In the genomic region with DNA sequence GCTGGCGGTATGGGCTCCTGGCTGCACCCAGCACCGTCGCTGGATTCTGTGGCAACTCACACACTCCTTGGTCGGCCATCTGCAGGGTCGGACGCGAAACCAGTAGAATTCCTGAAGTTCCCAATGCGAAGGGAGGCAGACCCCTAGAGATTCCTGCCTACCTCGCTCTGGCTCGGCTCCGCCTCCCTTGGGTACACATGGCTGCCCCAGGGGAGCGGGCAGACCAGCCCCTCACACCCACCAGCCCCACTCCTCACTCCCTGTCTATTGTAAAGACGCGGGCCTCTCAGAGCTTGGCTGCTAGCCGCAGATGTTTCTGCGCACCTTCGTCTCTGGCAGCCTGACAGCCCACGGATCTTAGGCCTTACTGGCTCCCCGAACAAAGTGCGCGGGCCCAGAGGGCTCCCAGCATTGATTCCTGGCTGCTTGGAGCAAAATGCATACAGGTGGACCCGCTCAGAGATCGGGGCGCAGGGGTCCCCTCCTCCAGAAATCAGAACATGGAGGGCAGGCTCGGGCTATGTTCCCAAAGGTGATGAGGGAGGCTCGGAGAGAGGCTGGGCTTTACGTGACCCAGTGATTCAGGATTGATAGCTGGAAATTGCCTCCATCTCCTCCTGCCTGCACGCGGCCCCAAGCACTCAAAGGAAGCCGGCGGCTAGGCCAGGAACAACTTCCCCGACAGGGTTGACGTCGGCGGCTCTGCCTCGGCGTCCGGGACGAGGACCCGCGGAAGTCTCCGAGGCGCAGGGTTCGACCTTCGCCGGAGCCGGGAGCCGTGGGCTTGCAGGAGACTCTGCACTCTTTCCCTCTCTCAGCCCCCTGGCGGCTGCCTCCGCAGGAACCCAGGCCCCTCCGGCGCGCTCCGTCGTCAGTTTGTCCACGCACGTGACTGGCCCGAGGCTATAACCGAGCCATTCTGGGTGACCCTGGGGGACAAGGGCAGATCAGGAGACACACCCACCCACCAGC, we compare ENCODE assay signal across 9 mouse cellular contexts. TPM values are rescaled to one million over a fixed set of nuclear protein-coding genes. Genes with fewer than 3 reads are reported as not detected.
DNase-seq lines count a peak whose midpoint lies in the region; ATAC-seq lines count a peak whose summit lies in the region.
"Had no signal": no experiment of that assay in that cellular context is flagged by ENCODE, and none has a peak within 500 bp of the region (broad histone marks: within the 10 kb centered on the region; RNA-seq: fewer than 3 reads in every experiment).

No protein-coding gene starts in this region.

- intact Hi-C loops in heart, postnatal 10 days (cut with DNase I): no loop called here

- peak; percentile 43 for ATAC-seq in megakaryocyte progenitor cell, adult 5-6 weeks (replicated peaks; ENCODE audit: poor library complexity)

- peak; percentile 56 for DNase-seq in adrenal gland, postnatal 14 days
- DNase-seq in adrenal gland, adult 8-10 months: no peak
- peak; percentile 42 for DNase-seq in Muller cell, postnatal 12 days (ENCODE audit: inconsistent ontology term)
- DNase-seq in heart, postnatal 10 days: peak; percentile 29 to 46
- peak; percentile 44 for DNase-seq in thymus, postnatal 0 days (ENCODE audit: low spot score)
- no peak for DNase-seq in ovary, postnatal 10 days (ENCODE audit: low spot score)
- no peak for DNase-seq in kidney, postnatal 25 days

RNA-seq across cellular contexts. Expression of gene Tbx1, which starts 0.9 kb away (rescaled TPM):
- 2.5 TPM in 1 of 2 replicates, not detected in the other for total RNA-seq in adrenal gland, postnatal 14 days (2021)
- not detected for total RNA-seq in adrenal gland, adult 8-10 months (2022)
- total RNA-seq in heart, postnatal 10 days (2021): 1 to 10 TPM in 1 of 2 experiments, under 1 TPM in 1; 0.57 to 1.1 TPM
- total RNA-seq in megakaryocyte progenitor cell, adult 5-6 weeks (2015): not detected in 2 replicates
- not detected in 2 replicates for total RNA-seq in megakaryocyte progenitor cell, adult 5-6 weeks (2017)
- polyA plus RNA-seq in thymus, postnatal 0 days (2015; fragmentation: Nextera tagmentation; extraction: Ambion mirVana): 0.24 and 0.25 TPM in 2 replicates
- polyA plus RNA-seq: erythroblast, embryonic 14.5 days had no signal

RNA-seq across cellular contexts. Expression of gene Gp1bb, which starts 30.9 kb away (rescaled TPM):
- total RNA-seq in adrenal gland, postnatal 14 days (2021): 0.41 TPM in 2 replicates
- total RNA-seq in adrenal gland, adult 8-10 months (2022): not detected
- 1 to 10 TPM in 1 of 2 experiments, under 1 TPM in 1; 0.77 to 1.2 TPM for total RNA-seq in heart, postnatal 10 days (2021)
- total RNA-seq in megakaryocyte progenitor cell, adult 5-6 weeks (2015): 0.76 TPM in 1 of 2 replicates, not detected in the other
- total RNA-seq in megakaryocyte progenitor cell, adult 5-6 weeks (2017): 0.25 TPM in 1 of 2 replicates, not detected in the other
- polyA plus RNA-seq in thymus, postnatal 0 days (2015; fragmentation: Nextera tagmentation; extraction: Ambion mirVana): 0.71 and 0.78 TPM in 2 replicates

RNA-seq across cellular contexts. Expression of gene Gm49601, which starts 34.9 kb away (rescaled TPM):
- total RNA-seq in adrenal gland, postnatal 14 days (2021): 3.4 and 4.5 TPM in 2 replicates
- 1 to 10 TPM; 3.6 to 8.5 (median 5.6) TPM for total RNA-seq in adrenal gland, adult 8-10 months (2022)
- 1 to 10 TPM; 2.2 to 4.1 TPM for total RNA-seq in heart, postnatal 10 days (2021)
- 0.79 and 1.4 TPM in 2 replicates for total RNA-seq in megakaryocyte progenitor cell, adult 5-6 weeks (2015)
- total RNA-seq in megakaryocyte progenitor cell, adult 5-6 weeks (2017): 1.4 and 3.5 TPM in 2 replicates
- not detected in 2 replicates for polyA plus RNA-seq in thymus, postnatal 0 days (2015; fragmentation: Nextera tagmentation; extraction: Ambion mirVana)

RNA-seq across cellular contexts. Expression of gene Sept5, which starts 38.4 kb away (rescaled TPM):
- 12.1 and 15.2 TPM in 2 replicates for total RNA-seq in adrenal gland, postnatal 14 days (2021)
- 10 to 100 TPM in 3 of 4 experiments, 1 to 10 TPM in 1; 8.5 to 18.5 (median 12.0) TPM for total RNA-seq in adrenal gland, adult 8-10 months (2022)
- total RNA-seq in heart, postnatal 10 days (2021): 10 to 100 TPM; 11.3 to 11.6 TPM
- 7.0 and 9.1 TPM in 2 replicates for total RNA-seq in megakaryocyte progenitor cell, adult 5-6 weeks (2015)
- total RNA-seq in megakaryocyte progenitor cell, adult 5-6 weeks (2017): 2.6 and 8.7 TPM in 2 replicates
- polyA plus RNA-seq in thymus, postnatal 0 days (2015; fragmentation: Nextera tagmentation; extraction: Ambion mirVana): 1.7 TPM in 2 replicates
- polyA plus RNA-seq: erythroblast, embryonic 14.5 days had no signal

Comparison
In these comparisons a context has a peak if more than half of its experiments do, and no peak if none do; other contexts are left out.
1. DNase-seq: peak in adrenal gland, postnatal 14 days (single experiment), Muller cell, postnatal 12 days (single experiment), heart, postnatal 10 days (2 of 2) and thymus, postnatal 0 days (single experiment); none in adrenal gland, adult 8-10 months (single experiment), ovary, postnatal 10 days (single experiment) and kidney, postnatal 25 days (0 of 2).